Comparison of ENCODE assay signal across 16 mouse cellular contexts in genomic region chr2:76251379-76251778, GRCm38 (mm10).
"Had no signal": no experiment of that assay in that cellular context is flagged by ENCODE, and none has a peak within 500 bp of the region (broad histone marks: within the 10 kb centered on the region; RNA-seq: fewer than 3 reads in every experiment).

No protein-coding gene starts in this region.

- H3K27ac ChIP-seq: neural tube, embryonic 13.5 days; neural tube, embryonic 15.5 days; stomach, embryonic 15.5 days; stomach, postnatal 0 days had no signal

- H3K4me3 ChIP-seq: neural tube, embryonic 13.5 days; neural tube, embryonic 15.5 days; stomach, embryonic 15.5 days had no signal

- H3K9me3 ChIP-seq: neural tube, embryonic 13.5 days; neural tube, embryonic 15.5 days; stomach, embryonic 15.5 days had no signal

- H3K4me2 ChIP-seq: neural tube, embryonic 13.5 days; neural tube, embryonic 15.5 days; stomach, embryonic 15.5 days had no signal

- H3K9ac ChIP-seq: neural tube, embryonic 13.5 days; neural tube, embryonic 15.5 days; stomach, embryonic 15.5 days had no signal

- H3K36me3 ChIP-seq: neural tube, embryonic 13.5 days; neural tube, embryonic 15.5 days; stomach, embryonic 15.5 days had no signal

- H3K27me3 ChIP-seq: neural tube, embryonic 13.5 days; neural tube, embryonic 15.5 days; stomach, embryonic 15.5 days had no signal

- H3K4me1 ChIP-seq: neural tube, embryonic 13.5 days; neural tube, embryonic 15.5 days; stomach, embryonic 15.5 days had no signal

- DNase-seq: retina, postnatal 1 day; right cerebral cortex, adult 18-20 months; right cerebral cortex, postnatal 14 days; right cerebral cortex, postnatal 25 days; right cerebral cortex, postnatal 4 days; spleen, adult 18-20 months; thymus, adult 18-20 months; thymus, adult 2 months; thymus, postnatal 14 days; thymus, postnatal 25 days; thymus, postnatal 36 days; thymus, postnatal 4 days had no signal
